In genomic region chr9:78148149-78148548, GRCm38 (mm10) we compare ENCODE assay signal across 23 mouse cellular contexts.
"Had no signal": no experiment of that assay in that cellular context is flagged by ENCODE, and none has a peak within 500 bp of the region (broad histone marks: within the 10 kb centered on the region; RNA-seq: fewer than 3 reads in every experiment).

No protein-coding gene starts in this region.

- DNase-seq: gastrocnemius, postnatal 14 days; gastrocnemius, postnatal 36 days; heart, adult 11 months; heart, adult 2 months; heart, postnatal 14 days; heart, postnatal 36 days; kidney, adult 11 months; kidney, adult 2 months; kidney, adult 9 months; kidney, postnatal 14 days; kidney, postnatal 36 days; left cerebral cortex, postnatal 4 days had no signal

- H3K27ac ChIP-seq: heart, adult 2 months; heart, embryonic 13.5 days; heart, embryonic 15.5 days; hindbrain, embryonic 13.5 days; hindbrain, embryonic 15.5 days; hindbrain, postnatal 0 days; kidney, embryonic 15.5 days; kidney, postnatal 0 days; limb, embryonic 13.5 days; limb, embryonic 15.5 days; liver, embryonic 12.5 days; liver, embryonic 14.5 days had no signal

- H3K27me3 ChIP-seq: heart, embryonic 13.5 days; heart, embryonic 15.5 days; hindbrain, embryonic 13.5 days; hindbrain, embryonic 15.5 days; kidney, embryonic 15.5 days; limb, embryonic 13.5 days; limb, embryonic 15.5 days; liver, embryonic 12.5 days had no signal

- H3K4me1 ChIP-seq: hindbrain, embryonic 15.5 days; kidney, embryonic 15.5 days; limb, embryonic 13.5 days; limb, embryonic 15.5 days; liver, embryonic 12.5 days had no signal

- H3K4me3 ChIP-seq: heart, adult 2 months; heart, embryonic 13.5 days; heart, embryonic 15.5 days; hindbrain, embryonic 13.5 days; hindbrain, embryonic 15.5 days; kidney, embryonic 15.5 days; limb, embryonic 13.5 days; limb, embryonic 15.5 days; liver, embryonic 12.5 days had no signal
